Comparison of ENCODE assay signal across 20 mouse cellular contexts in the genomic region with DNA sequence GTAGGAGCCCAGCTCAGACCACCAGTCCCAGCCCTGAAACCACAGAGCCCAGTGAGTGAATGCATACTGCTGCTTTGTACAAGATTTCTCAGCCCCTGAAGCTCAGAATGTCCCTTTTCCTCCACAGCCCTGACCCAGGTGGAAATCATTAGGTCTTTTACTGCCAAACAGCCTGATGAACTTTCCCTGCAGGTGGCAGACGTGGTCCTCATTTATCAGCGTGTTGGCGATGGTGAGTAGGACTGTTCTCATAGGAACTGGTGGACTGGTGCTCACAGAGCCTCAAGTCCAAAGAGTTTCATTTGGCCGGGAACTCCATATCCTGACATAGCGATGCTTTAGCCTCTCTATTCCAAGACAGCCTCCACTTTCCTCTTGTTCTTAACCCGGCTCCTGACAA. TPM values are rescaled to one million over a fixed set of nuclear protein-coding genes. Genes with fewer than 3 reads are reported as not detected.
DNase-seq lines count a peak whose midpoint lies in the region; ATAC-seq and TF ChIP-seq lines count a peak whose summit lies in the region.
"Had no signal": no experiment of that assay in that cellular context is flagged by ENCODE, and none has a peak within 500 bp of the region (broad histone marks: within the 10 kb centered on the region; RNA-seq: fewer than 3 reads in every experiment).

No protein-coding gene starts in this region.

- peaks cover 52% of the 10 kb centered on the region for H3K36me3 ChIP-seq in limb, embryonic 10.5 days
- H3K36me3 ChIP-seq in myocyte (ENCODE audit: control insufficient read depth, insufficient read depth): peaks cover 36% of the 10 kb centered on the region
- H3K36me3 ChIP-seq in intestine, postnatal 0 days (ENCODE audit: control insufficient read depth, insufficient read depth): peaks cover 25% of the 10 kb centered on the region

- DNase-seq in embryo, embryonic 10 days (ENCODE audit: low spot score): peak; percentile 10
- no peak for DNase-seq in embryo, embryonic 9.5 days (ENCODE audit: extremely low spot score)
- DNase-seq in embryo, embryonic 10.5 days (ENCODE audit: low spot score): peak; percentile 5
- DNase-seq in limb, embryonic 10.5 days (ENCODE audit: low spot score): peak; percentile 52
- no peak for DNase-seq in right cerebral cortex, adult 18-20 months
- DNase-seq: adrenal gland, postnatal 10 days; B cell, adult 2 months; cerebellum, adult 11 months; cerebellum, postnatal 10 days; gastrocnemius, postnatal 14 days had no signal

- H3K4me1 ChIP-seq in limb, embryonic 10.5 days: peaks cover 13% of the 10 kb centered on the region
- H3K4me1 ChIP-seq in intestine, postnatal 0 days (replicated peaks; ENCODE audit: control insufficient read depth, insufficient read depth, low read length): 0 out of 2 replicates have a peak, but pooled peaks cover 6% of the 10 kb centered on the region
- H3K4me1 ChIP-seq: heart, embryonic 12.5 days had no signal

- no peak overlapping the region for H3K27ac ChIP-seq in limb, embryonic 10.5 days
- no peak overlapping the region for H3K27ac ChIP-seq in intestine, postnatal 0 days (ENCODE audit: low read depth, low read length)
- H3K27ac ChIP-seq: embryonic facial prominence, embryonic 12.5 days; forebrain, embryonic 15.5 days; hindbrain, embryonic 10.5 days; hindbrain, embryonic 15.5 days had no signal

- no peaks in the 10 kb centered on the region for H3K9me3 ChIP-seq in limb, embryonic 10.5 days (replicated peaks)
- no peaks in the 10 kb centered on the region for H3K9me3 ChIP-seq in intestine, postnatal 0 days (ENCODE audit: control insufficient read depth)
- H3K9me3 ChIP-seq: embryonic facial prominence, embryonic 12.5 days; forebrain, embryonic 15.5 days; G1E; heart, embryonic 12.5 days; hindbrain, embryonic 10.5 days; hindbrain, embryonic 15.5 days had no signal

- WGBS in limb, embryonic 10.5 days: 62% methylated on average over 6 of the region's 6 CpGs
- WGBS in intestine, postnatal 0 days: 66% methylated on average over 6 of the region's 6 CpGs

- no peaks in the 10 kb centered on the region for H3K79me2 ChIP-seq in myocyte (ENCODE audit: control insufficient read depth, insufficient read depth)

- no peak overlapping the region for H3K9ac ChIP-seq in intestine, postnatal 0 days (ENCODE audit: low read depth, low read length)
- H3K9ac ChIP-seq: embryonic facial prominence, embryonic 12.5 days; forebrain, embryonic 15.5 days; heart, embryonic 12.5 days; hindbrain, embryonic 15.5 days had no signal

- no peaks in the 10 kb centered on the region for H3K27me3 ChIP-seq in limb, embryonic 10.5 days (ENCODE audit: low read depth, poor library complexity, severe bottlenecking)
- no peaks in the 10 kb centered on the region for H3K27me3 ChIP-seq in myocyte (ENCODE audit: control insufficient read depth, insufficient read depth, insufficient read length)
- H3K27me3 ChIP-seq in intestine, postnatal 0 days (replicated peaks; ENCODE audit: control insufficient read depth, insufficient read depth, low read length): no peaks in the 10 kb centered on the region
- H3K27me3 ChIP-seq: embryonic facial prominence, embryonic 12.5 days; forebrain, embryonic 15.5 days; heart, embryonic 12.5 days; hindbrain, embryonic 15.5 days had no signal

- H3K4me3 ChIP-seq in limb, embryonic 10.5 days: no peak overlapping the region
- H3K4me3 ChIP-seq in myocyte: no peak overlapping the region
- no peak overlapping the region for H3K4me3 ChIP-seq in intestine, postnatal 0 days (ENCODE audit: low read depth, low read length)
- H3K4me3 ChIP-seq: embryonic facial prominence, embryonic 12.5 days; forebrain, embryonic 15.5 days; heart, embryonic 12.5 days; hindbrain, embryonic 10.5 days; hindbrain, embryonic 15.5 days had no signal

- H3ac ChIP-seq in myocyte (ENCODE audit: control insufficient read depth, insufficient read length): no peak overlapping the region

- no peak for TF ChIP-seq CTCF in intestine, postnatal 0 days (IDR thresholded peaks at IDR 0.05; ENCODE audit: low read depth)

- TF ChIP-seq POLR2A in myocyte (IDR thresholded peaks at IDR 0.05; ENCODE audit: insufficient read length, low read depth): no peak

- ATAC-seq in intestine, postnatal 0 days: no peak
- ATAC-seq: CD4-positive, CD25-positive, alpha-beta regulatory T cell, adult 4 months; forebrain, embryonic 15.5 days; inflammation-experienced regulatory T-cells, adult 6 months had no signal

- no peak overlapping the region for H3K4me2 ChIP-seq in myocyte (ENCODE audit: low read depth)
- H3K4me2 ChIP-seq in intestine, postnatal 0 days (replicated peaks; ENCODE audit: low read depth): no peak overlapping the region
- H3K4me2 ChIP-seq: embryonic facial prominence, embryonic 12.5 days; forebrain, embryonic 15.5 days; heart, embryonic 12.5 days; hindbrain, embryonic 15.5 days had no signal

TF ChIP-seq in myocyte, 11 proteins besides CTCF, POLR2A, EP300 and RAD21:
- peak; percentile 59 for TF ChIP-seq POLR2AphosphoS2 (IDR thresholded peaks at IDR 0.05; ENCODE audit: insufficient read length, low read depth)
- no peak for TF ChIP-seq USF1 (IDR thresholded peaks at IDR 0.05; ENCODE audit: low read depth)

RNA-seq across cellular contexts. Expression of a gene that starts 47.3 kb away (rescaled TPM):
- 30.7 and 37.3 TPM in 2 replicates for polyA plus RNA-seq in limb, embryonic 10.5 days (2016; fragmentation: Nextera tagmentation; extraction: Ambion mirVana)
- polyA plus RNA-seq in myocyte (2012; fragmentation: generic; extraction: Trizol): 8.6 TPM
- 15.6 and 17.2 TPM in 2 replicates for polyA plus RNA-seq in intestine, postnatal 0 days (2015; fragmentation: Nextera tagmentation; extraction: Ambion mirVana)

Comparison
In these comparisons a context has a peak if more than half of its experiments do, and no peak if none do; other contexts are left out.
1. DNase-seq: peak in embryo, embryonic 10 days (single experiment), embryo, embryonic 10.5 days (single experiment) and limb, embryonic 10.5 days (single experiment); none in embryo, embryonic 9.5 days (single experiment) and right cerebral cortex, adult 18-20 months (single experiment).